Mouse (Mus musculus) layer of hippocampus, adult 11-12 months (tissue): ENCODE measurements at regions not wholly inside any gene's neighbourhood (a gene's known extent, or its start where the extent isn't known, plus 50 kb on each side); places are given as distances from the start of the nearest gene placed in this dataset.

ENCODE experiments used
- DNase-seq: peaks from one replicate; pipeline ENCODE4 v3.0.0; 2022; ENCODE audit warnings: low spot score

DNA sequence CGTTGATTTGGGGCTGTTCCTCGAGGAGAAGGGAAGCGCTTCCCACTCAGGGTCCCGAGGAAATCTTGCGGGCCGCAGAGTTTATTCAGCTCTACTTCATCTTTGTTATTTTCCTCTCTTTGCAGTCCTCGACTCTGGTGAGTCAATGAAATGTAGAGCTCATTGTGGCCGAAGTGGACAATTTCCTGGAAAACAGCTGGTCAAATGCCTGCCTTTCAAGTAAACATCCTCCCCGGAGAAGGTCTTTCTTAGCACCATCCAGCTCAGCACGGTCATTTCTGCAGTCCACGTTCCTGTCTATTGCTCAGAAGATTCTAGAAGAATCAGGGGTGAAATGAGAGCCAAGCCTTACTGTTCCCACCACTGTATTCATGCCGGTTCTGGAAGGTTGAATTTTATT, 133.0 kb downstream of the Bcas1 start:
- DNase-seq: no peak

DNA sequence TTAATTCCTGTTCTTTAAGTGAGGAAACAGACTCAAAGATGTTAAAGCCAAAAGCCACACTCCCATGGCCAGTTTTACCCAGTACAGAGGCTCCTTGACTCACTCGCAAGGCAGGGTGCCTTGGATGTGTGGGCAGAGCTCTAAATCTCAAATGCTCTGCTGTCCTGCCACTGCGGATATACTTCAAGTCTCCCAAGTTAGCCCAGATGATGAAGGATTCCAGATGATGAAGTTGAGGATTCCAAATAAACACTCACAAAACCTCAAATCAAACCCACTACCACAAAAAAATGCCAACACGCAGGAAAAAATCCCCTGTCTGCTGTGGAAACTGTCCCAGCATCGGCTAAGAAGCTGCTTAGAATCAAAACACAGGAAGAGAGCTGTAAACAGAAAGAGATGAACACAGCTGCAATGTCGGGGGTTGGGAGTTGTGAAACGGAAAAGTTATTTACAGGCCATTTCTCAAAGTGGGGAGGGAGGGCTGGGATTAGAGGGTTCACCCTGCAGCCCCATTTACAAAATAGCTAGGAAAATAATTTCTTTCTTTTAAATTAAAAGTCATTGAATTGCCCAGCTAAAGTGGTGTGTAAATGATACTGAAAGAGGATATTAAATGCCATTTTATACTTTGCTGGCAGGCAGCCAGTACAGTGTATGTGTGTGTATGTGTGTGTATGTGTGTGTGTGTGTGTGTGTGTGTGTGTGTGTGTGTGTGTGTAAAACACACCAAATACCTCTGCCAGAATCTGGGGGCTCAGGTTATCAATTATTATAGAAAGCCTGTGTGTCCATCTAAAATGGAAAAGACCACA, 135.6 kb downstream of the Bcas1 start:
- no peak for DNase-seq

GRCm38 (mm10) chr2:170289378-170289960, 138.2 kb downstream of the Bcas1 start:
- DNase-seq: no peak

GRCm38 (mm10) chr2:170288787-170289186, 138.9 kb downstream of the Bcas1 start:
- DNase-seq: no peak

DNA sequence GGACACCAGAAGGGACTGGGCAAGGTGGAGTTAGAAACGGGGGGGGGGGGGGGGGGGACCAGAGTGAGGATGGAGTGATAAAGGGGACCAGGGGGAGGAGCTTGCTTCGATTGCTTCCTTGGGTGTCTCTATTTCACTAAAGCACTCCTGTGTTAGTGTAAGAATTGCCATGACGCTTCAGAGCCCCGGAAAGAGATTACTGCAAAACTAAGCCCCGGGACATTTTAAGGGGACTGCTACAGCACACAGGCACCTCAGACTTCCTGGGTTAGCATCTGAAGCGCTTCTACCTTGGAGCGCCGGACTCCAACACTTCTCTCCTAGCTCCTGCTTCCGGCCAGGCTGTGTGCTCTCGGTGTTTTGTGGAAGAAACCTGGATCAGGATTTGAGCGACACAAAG, 139.4 kb downstream of the Bcas1 start:
- DNase-seq: no peak

DNA sequence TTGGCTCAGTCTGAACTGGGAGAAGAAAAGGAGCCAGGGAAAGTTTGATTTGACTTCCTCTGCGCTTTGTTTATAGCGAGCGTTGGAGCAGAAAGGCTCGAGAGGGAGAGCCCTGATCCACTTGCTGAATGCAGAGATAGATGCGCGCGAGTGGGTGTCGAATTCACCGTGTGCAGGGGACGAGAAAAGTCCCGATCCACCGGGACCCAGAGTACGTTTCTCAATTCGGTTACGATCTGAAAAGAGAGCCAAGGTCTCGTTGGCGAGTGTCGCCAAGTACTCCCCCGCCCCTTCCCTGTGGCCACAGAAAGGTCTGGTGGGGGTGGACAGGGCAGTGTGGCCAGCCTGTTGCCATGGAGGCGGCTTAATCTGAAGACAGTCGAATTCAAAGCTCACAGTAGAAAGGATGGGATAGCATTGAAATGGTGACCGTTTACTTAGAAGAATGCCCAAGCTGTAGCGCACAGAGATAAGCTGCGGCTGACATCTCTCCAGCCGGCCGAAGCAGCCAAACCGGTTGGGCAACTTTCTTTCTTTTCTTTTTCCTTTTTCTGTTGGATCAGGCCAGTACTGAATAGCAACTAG, 139.5 kb upstream of the Zfp217 start:
- peak; percentile 21 for DNase-seq

DNA sequence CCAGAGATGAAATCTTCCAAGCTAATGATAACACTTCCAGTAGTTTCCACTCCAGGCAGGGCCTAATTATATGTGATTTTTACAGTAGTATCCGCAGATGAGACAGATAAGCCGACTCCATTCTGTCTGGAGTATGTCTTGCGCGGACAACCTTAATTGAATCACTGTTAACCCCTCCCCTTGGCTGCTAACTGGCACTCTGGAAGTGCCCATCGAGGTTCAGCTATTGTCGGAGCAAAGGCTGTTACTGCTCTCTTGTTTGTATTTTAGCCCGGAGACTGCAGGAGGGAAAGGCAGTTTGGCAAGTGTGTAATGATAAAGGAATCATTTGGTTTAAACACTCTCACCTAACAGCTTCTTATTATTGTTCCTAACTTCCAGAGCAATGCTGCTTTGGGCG, 138.9 kb upstream of the Zfp217 start:
- DNase-seq: no peak

- DNase-seq: no peak
Observed at GRCm38 (mm10) chr2:170282463-170282862, 134.6 kb upstream of the Zfp217 start.

GRCm38 (mm10) chr2:170281311-170282008, 133.6 kb upstream of the Zfp217 start:
- no peak for DNase-seq

DNA sequence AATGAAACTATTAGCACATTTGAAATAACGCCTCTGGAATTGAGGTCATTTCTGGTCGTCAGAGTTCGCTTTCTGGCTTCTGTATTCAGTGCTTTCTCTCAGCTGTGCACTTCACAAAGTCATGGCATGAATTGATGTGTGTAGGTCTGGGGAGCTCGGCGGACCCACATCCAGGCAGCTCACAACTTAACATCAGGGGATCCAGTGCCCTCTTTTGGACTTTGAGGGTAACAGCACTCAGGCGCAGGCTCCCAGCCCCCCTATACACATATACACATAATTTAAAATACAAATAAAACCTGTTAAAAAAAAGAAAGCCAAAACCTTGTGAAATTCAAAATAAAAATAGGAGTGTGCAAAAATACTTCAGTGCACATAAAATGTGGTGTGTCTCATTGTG, 132.8 kb upstream of the Zfp217 start:
- no peak for DNase-seq

DNA sequence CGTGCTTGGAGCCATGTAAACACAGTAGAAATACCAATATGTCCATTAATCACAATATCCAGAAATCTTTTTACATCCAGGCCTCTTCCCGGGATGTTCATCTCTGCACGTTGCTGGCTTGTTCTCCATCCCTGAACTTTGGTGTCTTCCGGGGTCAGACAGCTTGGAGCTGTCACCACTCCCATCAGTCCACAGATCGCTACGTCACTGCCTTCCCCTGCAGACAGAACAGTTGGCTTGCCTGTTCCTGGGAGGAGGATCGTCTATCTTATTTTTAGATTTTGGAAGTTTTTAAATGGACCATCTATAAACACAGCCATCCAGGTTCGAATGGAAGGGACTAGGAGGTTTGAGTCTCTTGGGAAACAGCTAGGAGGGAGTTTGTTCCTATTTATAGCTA, 130.0 kb upstream of the Zfp217 start:
- DNase-seq: no peak

GRCm38 (mm10) chr2:170277182-170277767, 129.4 kb upstream of the Zfp217 start:
- no peak for DNase-seq

- no peak for DNase-seq
Observed at GRCm38 (mm10) chr2:170275687-170276086, 127.8 kb upstream of the Zfp217 start.

GRCm38 (mm10) chr2:170269926-170270577, 122.1 kb upstream of the Zfp217 start:
- no peak for DNase-seq

- DNase-seq: no peak
Observed at GRCm38 (mm10) chr2:170268080-170268479, 120.2 kb upstream of the Zfp217 start.

DNA sequence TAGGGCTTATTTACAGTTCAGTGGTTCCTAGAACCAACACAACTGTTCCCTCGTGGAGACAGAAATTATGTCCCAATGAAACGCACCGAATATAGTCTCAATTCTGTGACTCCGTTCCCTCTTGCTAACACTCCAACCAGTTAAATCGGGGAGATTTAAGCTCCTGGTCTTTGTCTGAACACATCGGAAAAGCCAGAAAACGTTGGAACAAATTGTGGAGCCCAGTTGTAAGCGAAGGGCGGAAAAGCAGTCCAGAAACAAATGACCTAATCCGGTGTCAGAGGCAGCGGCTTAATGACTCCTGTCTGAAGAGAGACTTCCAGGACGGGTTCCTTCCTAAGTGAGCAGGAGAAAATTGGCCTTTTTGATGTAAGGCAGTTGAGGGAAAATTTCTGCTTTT, 119.2 kb upstream of the Zfp217 start:
- no peak for DNase-seq

GRCm38 (mm10) chr2:170266407-170267101, 118.7 kb upstream of the Zfp217 start:
- no peak for DNase-seq

- no peak for DNase-seq
Observed at GRCm38 (mm10) chr2:170263594-170263993, 115.7 kb upstream of the Zfp217 start.

DNA sequence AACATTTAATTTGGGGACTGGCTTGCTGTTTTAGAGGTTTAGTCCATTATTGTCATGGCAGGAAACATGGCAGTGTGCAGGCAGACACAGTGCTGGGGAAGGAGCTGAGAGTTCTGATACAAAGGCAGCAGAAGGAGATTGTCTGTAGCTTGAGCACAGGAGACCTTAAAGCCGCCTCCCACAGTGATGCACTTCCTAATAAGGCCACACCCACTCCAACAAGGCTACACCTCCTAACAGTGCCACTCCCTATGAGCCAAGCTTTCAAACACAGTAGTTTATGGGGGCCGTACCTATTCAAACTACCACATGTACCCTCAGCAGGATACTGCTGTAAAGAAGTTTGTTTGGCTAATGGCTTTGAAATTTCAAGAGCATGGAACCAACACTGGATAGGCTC, 113.3 kb upstream of the Zfp217 start:
- DNase-seq: no peak

GRCm38 (mm10) chr2:170259662-170260457, 112.0 kb upstream of the Zfp217 start:
- no peak for DNase-seq
